Mouse (Mus musculus) ES-Bruce4 (cell line): ENCODE data around the gene Ahcyl1.

Experiments used
- CTCF ChIP-seq: IDR thresholded peaks from one replicate; pipeline ENCODE4 v1.8.1; 2011; ENCODE audit warnings: low read depth, low read length
- EP300 ChIP-seq: IDR thresholded peaks from 2 replicates; pipeline ENCODE4 v1.6.1; 2011; ENCODE audit warnings: low read depth, low read length; ENCODE audit not compliant: insufficient read depth

DNA sequence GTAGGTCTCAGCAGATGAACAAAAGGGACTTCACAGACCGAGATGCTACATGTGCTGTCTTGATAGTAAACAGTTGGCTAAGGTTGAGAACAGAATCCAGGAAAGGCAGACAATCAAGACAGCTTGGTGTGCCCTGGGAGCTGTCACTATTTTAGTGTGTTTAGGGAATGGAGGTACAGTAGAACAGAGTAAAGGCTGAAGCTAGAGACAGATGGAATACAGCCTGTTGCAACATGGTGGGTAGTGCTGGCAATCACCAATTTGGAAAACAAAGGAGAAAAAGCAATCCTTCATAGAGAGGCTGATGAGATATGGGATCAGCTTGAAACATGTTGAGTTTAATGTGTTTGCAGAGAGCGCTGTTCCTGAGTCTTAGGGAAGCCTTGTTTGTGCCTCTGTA lies 4.3 kb upstream of the Ahcyl1 start:
- TF ChIP-seq CTCF (no peak), EP300 (no peak)
